Mouse (Mus musculus): Measurements from ENCODE around the gene Atf6. TPM values are rescaled to one million over a fixed set of nuclear protein-coding genes. Genes with fewer than 3 reads are reported as not detected.

Gene Atf6
- 26.7 TPM for polyA plus RNA-seq (2017; shearing (Covaris generic))

DNA sequence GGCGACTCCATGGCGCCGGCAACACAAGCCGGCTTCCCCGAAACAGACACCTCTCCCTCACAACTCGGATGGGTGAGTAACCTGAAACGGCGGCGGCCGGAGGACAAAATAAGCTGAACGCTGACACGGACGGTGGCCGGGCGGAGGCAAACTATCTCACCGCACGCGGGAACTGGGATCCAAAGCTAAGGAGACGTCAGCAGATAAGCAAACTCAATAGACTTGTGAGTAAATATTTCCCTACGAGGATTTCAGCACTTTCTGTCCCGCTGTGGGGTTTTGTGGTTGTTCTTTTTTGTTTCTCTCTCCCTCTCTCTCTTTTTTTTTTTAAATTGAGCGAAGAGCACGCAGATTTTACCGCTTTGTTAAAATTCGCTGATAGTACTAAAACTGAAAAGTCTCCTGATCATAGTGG lies at the start of gene Atf6:
Gene Atf6, minus strand, starts transcription at position 81 of the 415 bp plus-strand sequence.

GRCm38 (mm10) chr1:170912891-170913615 lies 45.5 kb upstream of the Atf6 start, which contains the start of gene Fcrlb:
Gene Fcrlb (minus strand): TSS chr1:170912941.

DNA sequence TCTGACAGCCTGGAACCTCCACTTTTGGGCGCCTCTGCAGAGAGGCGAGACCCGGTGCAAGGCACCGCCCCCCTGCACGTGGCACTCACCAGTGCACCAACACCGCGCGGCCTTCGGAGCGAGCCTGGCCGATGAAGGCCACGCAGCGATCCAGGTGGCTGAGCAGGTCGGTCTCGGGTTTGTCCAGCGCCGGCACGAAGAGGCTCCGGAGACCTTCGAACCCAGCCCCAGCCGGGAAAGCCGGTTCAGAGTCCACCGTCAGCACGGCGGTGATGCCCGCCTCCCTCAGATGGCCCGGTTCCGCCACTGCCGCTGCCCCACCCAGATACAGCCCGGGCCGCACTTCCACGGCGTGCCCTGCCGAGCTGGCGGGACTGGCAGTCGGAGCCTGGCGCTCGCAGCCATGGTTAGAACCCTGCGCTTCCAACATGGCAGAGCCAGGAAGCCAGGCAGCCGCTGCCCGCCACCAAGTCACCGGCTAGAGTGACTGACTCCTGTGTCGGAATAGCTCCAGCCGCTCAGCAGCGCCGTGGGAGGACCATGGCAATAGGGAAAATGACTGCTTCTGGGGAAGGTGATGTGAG lies 17.5 kb upstream of the Atf6 start, which contains the start of the genes Gm26620 and Dusp12:
Gene Gm26620, plus strand, starts transcription at position 88 of the 584 bp plus-strand sequence.
Gene Dusp12, minus strand, starts transcription at position 563 of the 584 bp plus-strand sequence.

Other genes starting within 250 kb of the Atf6 start
- gene Olfml2b, start 223.2 kb downstream of the Atf6 start, polyA plus RNA-seq (2017; shearing (Covaris generic)) = 0.44 TPM
- 0.71 TPM for gene Gm26620, start 17.3 kb upstream of the Atf6 start, polyA plus RNA-seq (2017; shearing (Covaris generic))
- gene Dusp12, start 17.8 kb upstream of the Atf6 start, polyA plus RNA-seq (2017; shearing (Covaris generic)) = 39.6 TPM
- not detected for gene Fcrlb, start 45.2 kb upstream of the Atf6 start, polyA plus RNA-seq (2017; shearing (Covaris generic))
- gene Fcrla, start 59.8 kb upstream of the Atf6 start, polyA plus RNA-seq (2017; shearing (Covaris generic)) = not detected
- gene Fcgr2b, start 108.8 kb upstream of the Atf6 start, polyA plus RNA-seq (2017; shearing (Covaris generic)) = 47.8 TPM
- 0.71 TPM for gene Fcgr4, start 151.1 kb upstream of the Atf6 start, polyA plus RNA-seq (2017; shearing (Covaris generic))
- gene Fcgr3, start 197.2 kb upstream of the Atf6 start, polyA plus RNA-seq (2017; shearing (Covaris generic)) = 1.1 TPM
- gene Cfap126, start 246.1 kb upstream of the Atf6 start, polyA plus RNA-seq (2017; shearing (Covaris generic)) = 2.8 TPM

All from effector memory CD4-positive, alpha-beta T cell, adult 7 months (primary cell).